Mouse (Mus musculus) MEL (cell line): ENCODE results near the gene Pon3.
"Not testable (repeated sequence)": the region's sequence is repeated elsewhere in the genome, so short reads cannot be mapped to it uniquely, and the experiment has no call there.

Experiments
- CTCF ChIP-seq, 3 experiments: IDR thresholded peaks in 2 of 3; conservative IDR thresholded peaks in 1 of 3; 2 replicates each; pipeline ENCODE4 v1.5.1; 2011 to 2012; ENCODE audit warnings: low read length in 3 of 3, low read depth in 2 of 3, mild to moderate bottlenecking in 2 of 3, improper control_type of control experiment in 1 of 3, inconsistent platforms in 1 of 3, mixed read lengths in 1 of 3, moderate library complexity in 1 of 3; ENCODE audit not compliant: control insufficient read depth in 1 of 3, insufficient read depth in 1 of 3, poor library complexity in 1 of 3, severe bottlenecking in 1 of 3
- EP300 ChIP-seq, 2 experiments: IDR thresholded peaks; 2 replicates each; pipeline ENCODE4 v1.6.1; 2011; ENCODE audit warnings: improper control_type of control experiment in 2 of 2, low read length in 2 of 2, low read depth in 1 of 2, mild to moderate bottlenecking in 1 of 2
- RAD21 ChIP-seq: IDR thresholded peaks from 2 replicates; pipeline ENCODE4 v1.6.1; 2011; ENCODE audit warnings: mild to moderate bottlenecking, low read depth, low read length, improper control_type of control experiment
- ZMIZ1 ChIP-seq: IDR thresholded peaks from 2 replicates; pipeline ENCODE4 v1.6.1; 2012; ENCODE audit warnings: low read depth, mild to moderate bottlenecking, inconsistent platforms, low read length, improper control_type of control experiment, moderate library complexity

- not testable (repeated sequence) for TF ChIP-seq EP300 (IDR thresholded peaks at IDR 0.05; ENCODE audit: low read depth in 1 of 2, low read length in 2 of 2); RAD21; CTCF (IDR thresholded peaks at IDR 0.05 in 2 of 3, conservative IDR thresholded peaks at IDR 0.05 in 1 of 3; ENCODE audit: control insufficient read depth in 1 of 3, insufficient read depth in 1 of 3, low read depth in 2 of 3, low read length in 3 of 3, poor library complexity in 1 of 3, severe bottlenecking in 1 of 3); ZMIZ1
These were observed 32.5 kb downstream of the Pon3 start for GRCm38 (mm10) chr6:5223551-5223950.
